Mouse (Mus musculus) kidney, adult 2 months (tissue): Measurements from ENCODE around the gene Tiprl.

Source experiments
- CTCF ChIP-seq: fragments of 200-500 bp; conservative IDR thresholded peaks from 2 replicates; pipeline ENCODE4 v1.5.1; 2011; ENCODE audit warnings: low read depth, mild to moderate bottlenecking, control low read depth, low read length, moderate library complexity, mixed read lengths; ENCODE audit not compliant: insufficient read depth, insufficient read length
- POLR2A ChIP-seq: fragments of 200-500 bp; IDR thresholded peaks from one replicate; pipeline ENCODE4 v1.6.1; 2011; ENCODE audit warnings: low read depth, low read length, control low read depth

- TF ChIP-seq POLR2A (no peak), CTCF (no peak)
Measured at GRCm38 (mm10) chr1:165174059-165174616, 62.7 kb downstream of the Tiprl start.
